Mouse (Mus musculus) kidney, postnatal 0 days (tissue): ENCODE measurements around the gene Smndc1. TPM values are rescaled to one million over a fixed set of nuclear protein-coding genes. Genes with fewer than 3 reads are reported as not detected.

Experiments used
- ATAC-seq: fragments of 200-750 bp; cut with Nextera tagmentation; replicated peaks from 2 replicates; pipeline ENCODE4 v1.8.0; 2017; ENCODE audit warnings: low read depth, moderate number of reproducible peaks, moderate TSS enrichment, moderate library complexity; ENCODE audit not compliant: low FRiP score
- DNase-seq: peaks from one replicate; pipeline ENCODE4 v3.0.0-alpha.2; 2016; ENCODE audit warnings: low spot score
- H3K27ac ChIP-seq: fragments of 300-500 bp; sonication (generic); 2 replicates; pipeline ENCODE4 v1.5.1; 2014; ENCODE audit warnings: mild to moderate bottlenecking
- H3K27me3 ChIP-seq: fragments of 300-500 bp; sonication (generic); 2 replicates; pipeline ENCODE4 v1.6.1; 2014; ENCODE audit warnings: low read length, mixed read lengths; ENCODE audit not compliant: insufficient read depth
- H3K36me3 ChIP-seq: fragments of 300-500 bp; sonication (generic); 2 replicates; pipeline ENCODE4 v1.6.1; 2014; ENCODE audit warnings: low read length, mixed read lengths; ENCODE audit not compliant: insufficient read depth
- H3K4me1 ChIP-seq: fragments of 300-500 bp; sonication (generic); replicated peaks from 2 replicates; pipeline ENCODE4 v1.6.1; 2014; ENCODE audit warnings: antibody characterized with exemption, low read length, mixed read lengths; ENCODE audit not compliant: insufficient read depth
- H3K4me2 ChIP-seq: fragments of 300-500 bp; sonication (generic); 2 replicates; pipeline ENCODE4 v1.6.1; 2014; ENCODE audit warnings: mild to moderate bottlenecking, low read length, moderate library complexity, mixed read lengths
- H3K4me3 ChIP-seq: fragments of 300-500 bp; sonication (generic); replicated peaks from 2 replicates; pipeline ENCODE4 v1.5.1; 2014; ENCODE audit warnings: low read depth, low read length
- H3K9ac ChIP-seq: fragments of 300-500 bp; sonication (generic); 2 replicates; pipeline ENCODE4 v1.6.1; 2014; ENCODE audit warnings: low read depth, low read length
- H3K9me3 ChIP-seq: fragments of 300-500 bp; sonication (generic); replicated peaks from 2 replicates; pipeline ENCODE4 v1.6.1; 2016; ENCODE audit warnings: low read length, inconsistent platforms, mixed read lengths
- CTCF ChIP-seq: IDR thresholded peaks from 2 replicates; pipeline ENCODE4 v1.5.1; 2016; ENCODE audit warnings: antibody characterized with exemption, low read depth, mild to moderate bottlenecking, moderate library complexity
- WGBS: fragments of 180-500 bp; shearing (Covaris S2); extraction: QIAGEN DNeasy Blood & Tissue Kit; methylation state at CpG from one replicate; pipeline ENCODE4 v1.1.7; 2014; 5-methylcytosine and 5-hydroxymethylcytosine counted together
- polyA plus RNA-seq: library from polyadenylated mRNA; unstranded; fragments of >200 nt; fragmentation: Nextera tagmentation; extraction: Ambion mirVana; gene quantifications from 2 replicates; pipeline ENCODE4 v1.2.1, GENCODE M21; 2015

Gene Smndc1
- polyA plus RNA-seq, 1 experiment from 2014 or later, result 47.2 TPM

- no peaks in the 10 kb centered on the region for H3K9me3 ChIP-seq
- DNase-seq, result peak; percentile 95
- no peaks in the 10 kb centered on the region for H3K27me3 ChIP-seq
- H3K4me2 ChIP-seq, result peak overlapping the region; percentile 82
- peak overlapping the region; percentile 69 for H3K4me3 ChIP-seq
- 0 out of 2 replicates have a peak, but pooled peaks cover 6% of the 10 kb centered on the region for H3K36me3 ChIP-seq
- WGBS, result under 1% methylated on average over 29 of the region's 29 CpGs
- peak; percentile 81 for ATAC-seq
- peak overlapping the region; percentile 78 for H3K9ac ChIP-seq
- H3K27ac ChIP-seq, result peak overlapping the region; percentile 74
- TF ChIP-seq CTCF, result no peak
- peaks cover 20% of the 10 kb centered on the region for H3K4me1 ChIP-seq
These were observed 60.4 kb downstream of the Smndc1 start for GRCm38 (mm10) chr19:53329992-53330381.

Other genes with a start within 250 kb of the Smndc1 start
- gene Mxi1, start 80.1 kb downstream of the Smndc1 start, polyA plus RNA-seq, result 51.9 and 55.0 TPM in 2 replicates
- not detected in 2 replicates for gene Gm10197, start 18.8 kb downstream of the Smndc1 start, polyA plus RNA-seq
- 8.1 and 8.7 TPM in 2 replicates for gene Dusp5, start 138.5 kb upstream of the Smndc1 start, polyA plus RNA-seq
- 287 TPM in 2 replicates for gene Nutf2-ps1, start 198.5 kb upstream of the Smndc1 start, polyA plus RNA-seq
- gene Smc3, start 209.8 kb upstream of the Smndc1 start, polyA plus RNA-seq, result 49.8 and 53.8 TPM in 2 replicates